Mouse (Mus musculus): ENCODE data around the gene Chrna3.

- TF ChIP-seq CTCF (conservative IDR thresholded peaks at IDR 0.05; ENCODE audit: low read length) = no peak
- no peak for TF ChIP-seq NANOG (IDR thresholded peaks at IDR 0.05; ENCODE audit: borderline replicate concordance, low read length)
- no peak for TF ChIP-seq POU5F1 (IDR thresholded peaks at IDR 0.05; ENCODE audit: borderline replicate concordance, low read length)
Measured at GRCm38 (mm10) chr9:55045001-55045400, 18.6 kb upstream of the Chrna3 start.
